Mouse (Mus musculus): ENCODE data around the gene Sp2.

Sp2 gene

GRCm38 (mm10) chr11:96906431-96907161 lies 76.2 kb downstream of the Sp2 start:
- DNase-seq = no peak

Measured in cerebellum, adult 18-20 months (tissue).